Mouse (Mus musculus) forebrain, embryonic 15.5 days (tissue): ENCODE measurements at regions not wholly inside any gene's neighbourhood (a gene's known extent, or its start where the extent isn't known, plus 50 kb on each side); places are given as distances from the start of the nearest gene placed in this dataset.
"Not testable (repeated sequence)": the region's sequence is repeated elsewhere in the genome, so short reads cannot be mapped to it uniquely, and the experiment has no call there.

Experiments
- ATAC-seq: fragments of 200-750 bp; cut with Nextera tagmentation; replicated peaks from 2 replicates; pipeline ENCODE4 v1.8.0; 2017; ENCODE audit warnings: mild to moderate bottlenecking, moderate TSS enrichment, moderate library complexity
- H3K27ac ChIP-seq: fragments of 300-500 bp; sonication (generic); replicated peaks from 2 replicates; pipeline ENCODE4 v1.5.1; 2015; ENCODE audit warnings: mild to moderate bottlenecking, inconsistent platforms
- H3K27me3 ChIP-seq: fragments of 300-500 bp; sonication (generic); 2 replicates; pipeline ENCODE4 v1.6.1; 2015; ENCODE audit warnings: inconsistent platforms
- H3K36me3 ChIP-seq: fragments of 300-500 bp; sonication (generic); 2 replicates; pipeline ENCODE4 v1.6.1; 2015; ENCODE audit warnings: mild to moderate bottlenecking, inconsistent platforms
- H3K4me1 ChIP-seq: fragments of 300-500 bp; sonication (generic); 2 replicates; pipeline ENCODE4 v1.6.1; 2015; ENCODE audit warnings: inconsistent platforms
- H3K4me2 ChIP-seq: fragments of 300-500 bp; sonication (generic); replicated peaks from 2 replicates; pipeline ENCODE4 v1.6.1; 2015; ENCODE audit warnings: mild to moderate bottlenecking, inconsistent platforms
- H3K4me3 ChIP-seq: fragments of 300-500 bp; sonication (generic); 2 replicates; pipeline ENCODE4 v1.5.1; 2015; ENCODE audit warnings: mild to moderate bottlenecking, inconsistent platforms
- H3K9ac ChIP-seq: fragments of 300-500 bp; sonication (generic); replicated peaks from 2 replicates; pipeline ENCODE4 v1.6.1; 2015; ENCODE audit warnings: mild to moderate bottlenecking, inconsistent platforms
- H3K9me3 ChIP-seq: fragments of 300-500 bp; sonication (generic); 2 replicates; pipeline ENCODE4 v1.6.1; 2016; ENCODE audit warnings: inconsistent platforms
- WGBS: fragments of 180-500 bp; shearing (Covaris S2); methylation state at CpG from one replicate; pipeline ENCODE4 v1.1.7; 2015; ENCODE audit warnings: mixed read lengths; 5-methylcytosine and 5-hydroxymethylcytosine counted together

DNA sequence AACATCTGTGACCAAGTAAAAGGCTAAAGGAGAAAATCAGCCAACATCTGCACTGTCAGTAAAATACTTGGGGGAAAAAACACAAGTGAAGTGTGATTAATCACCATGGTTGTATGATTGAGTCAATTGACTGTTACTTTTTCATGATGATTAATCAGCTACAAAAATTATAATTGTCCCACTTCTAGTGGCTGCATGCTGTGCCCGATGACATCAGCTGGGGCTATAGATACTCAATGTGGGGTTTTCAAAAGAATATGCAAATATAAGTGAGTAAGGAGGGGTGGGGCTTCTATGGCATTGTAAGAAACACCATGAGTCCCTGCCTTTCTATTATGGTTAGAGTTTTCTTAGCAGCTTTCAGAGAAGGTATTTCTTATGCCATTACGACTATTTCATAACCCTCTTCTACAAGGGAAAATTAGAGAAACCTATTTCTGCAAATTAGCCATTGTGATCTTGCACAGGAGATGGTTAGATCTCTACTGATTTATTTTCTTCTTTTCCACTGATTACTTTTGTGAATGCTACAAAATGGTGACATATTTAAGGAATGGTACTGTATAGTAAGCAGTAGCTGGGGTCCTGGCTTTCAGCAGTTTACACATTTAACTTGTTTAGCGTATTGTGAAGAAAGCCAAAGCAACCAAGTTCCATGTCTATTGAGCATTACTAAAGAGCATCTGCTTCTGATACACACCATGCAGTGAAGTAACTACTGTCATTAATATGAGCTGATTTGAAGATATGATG, 660.1 kb upstream of the Pou3f2 start:
- no peaks in the 10 kb centered on the region for H3K27me3 ChIP-seq
- no peak overlapping the region for H3K4me3 ChIP-seq
- 29% methylated on average over 3 of the region's 3 CpGs for WGBS
- no peak overlapping the region for H3K4me2 ChIP-seq
- H3K4me1 ChIP-seq, result 0 out of 2 replicates have a peak, but pooled peaks cover 4% of the 10 kb centered on the region
- H3K9ac ChIP-seq, result no peak overlapping the region
- no peaks in the 10 kb centered on the region for H3K9me3 ChIP-seq
- no peaks in the 10 kb centered on the region for H3K36me3 ChIP-seq
- H3K27ac ChIP-seq, result no peak overlapping the region
- peak; percentile 51; the same call in 1 of the 2 replicates for ATAC-seq

DNA sequence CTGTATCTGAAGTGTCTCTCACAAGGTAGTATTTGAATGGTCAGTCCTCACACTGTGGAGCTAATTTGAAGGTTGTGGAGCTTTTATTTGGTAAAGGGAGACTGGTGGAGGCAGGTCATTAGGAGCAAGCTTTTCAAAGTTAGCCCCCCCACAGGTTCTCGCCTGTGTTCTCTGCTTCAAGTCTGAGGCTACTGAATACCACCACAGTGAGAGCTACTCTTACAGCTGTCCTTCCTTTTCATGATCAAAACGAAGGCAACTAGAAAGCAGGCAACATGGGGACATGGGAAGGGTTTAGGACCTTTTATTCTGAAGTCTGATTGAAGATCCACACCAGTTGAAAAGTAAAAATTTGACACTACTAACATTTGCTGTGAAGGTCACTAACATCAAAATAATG, 645.2 kb upstream of the Pou3f2 start:
- Histone ChIP-seq H3K9ac (no peak overlapping the region), H3K4me3 (no peak overlapping the region), H3K27ac (no peak overlapping the region), H3K27me3 (no peaks in the 10 kb centered on the region), H3K4me2 (no peak overlapping the region), H3K9me3 (no peaks in the 10 kb centered on the region), H3K36me3 (no peaks in the 10 kb centered on the region), H3K4me1 (no peaks in the 10 kb centered on the region)
- 16% methylated on average over 2 of the region's 2 CpGs for WGBS
- no peak for ATAC-seq

DNA sequence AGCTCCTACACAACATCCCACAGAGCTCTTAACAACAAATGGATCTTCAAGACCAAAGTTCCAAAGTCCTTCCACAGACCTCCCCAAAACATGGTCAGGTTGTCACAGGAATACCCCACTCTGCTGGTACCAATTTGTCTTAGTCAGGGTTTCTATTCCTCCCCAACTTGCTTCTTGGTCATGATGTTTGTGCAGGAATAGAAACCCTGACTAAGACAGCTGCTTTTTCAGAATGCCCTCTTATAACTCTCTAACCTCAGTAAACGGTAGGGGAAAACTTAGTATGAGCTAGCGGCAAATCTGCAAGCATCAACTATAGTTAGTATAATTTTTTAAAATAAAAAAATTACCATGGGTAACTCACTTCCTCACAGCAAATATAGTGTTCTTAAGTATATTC, 613.3 kb upstream of the Pou3f2 start:
- not testable (repeated sequence) for H3K27ac ChIP-seq, H3K9me3 ChIP-seq, H3K36me3 ChIP-seq, ATAC-seq, H3K27me3 ChIP-seq, H3K9ac ChIP-seq, H3K4me3 ChIP-seq, H3K4me1 ChIP-seq, H3K4me2 ChIP-seq
- WGBS, result 96% methylated on average over 2 of the region's 2 CpGs

- Histone ChIP-seq H3K9me3 (no peaks in the 10 kb centered on the region), H3K4me3 (no peak overlapping the region), H3K27me3 (no peaks in the 10 kb centered on the region), H3K36me3 (no peaks in the 10 kb centered on the region), H3K9ac (no peak overlapping the region), H3K4me1 (no peaks in the 10 kb centered on the region), H3K4me2 (no peak overlapping the region), H3K27ac (no peak overlapping the region)
- 94% methylated on average over 5 of the region's 5 CpGs for WGBS
- ATAC-seq, result no peak
Observed at GRCm38 (mm10) chr4:23079521-23079920, 591.4 kb upstream of the Pou3f2 start.

DNA sequence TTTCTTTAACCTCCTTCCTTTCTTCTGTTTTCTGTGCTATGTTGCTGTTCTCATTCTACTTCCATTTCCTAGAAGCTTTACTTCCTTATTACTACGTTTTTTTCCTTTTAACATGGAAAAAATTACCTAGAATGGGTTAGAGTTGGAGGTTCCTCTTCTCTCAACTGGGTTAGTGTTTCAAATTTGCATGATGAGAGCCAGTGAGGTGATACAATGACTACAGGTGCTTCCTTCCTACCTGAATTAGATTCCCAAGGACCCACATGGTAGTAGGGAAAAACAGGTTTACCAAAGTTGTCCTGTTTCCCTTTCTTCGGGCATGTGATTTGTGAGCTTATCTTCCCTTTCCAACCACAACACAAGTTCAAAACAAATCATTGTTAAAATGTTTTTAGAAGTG, 589.4 kb upstream of the Pou3f2 start:
- ATAC-seq, result no peak
- Histone ChIP-seq H3K4me2 (no peak overlapping the region), H3K27ac (no peak overlapping the region), H3K27me3 (no peaks in the 10 kb centered on the region), H3K4me1 (no peaks in the 10 kb centered on the region), H3K9ac (no peak overlapping the region), H3K4me3 (no peak overlapping the region), H3K36me3 (no peaks in the 10 kb centered on the region), H3K9me3 (no peaks in the 10 kb centered on the region)
- WGBS, result 84% methylated on average over 2 of the region's 2 CpGs

GRCm38 (mm10) chr4:23050701-23051317, 562.6 kb upstream of the Pou3f2 start:
- Histone ChIP-seq H3K36me3 (no peaks in the 10 kb centered on the region), H3K4me2 (no peak overlapping the region), H3K4me1 (no peaks in the 10 kb centered on the region; the same call in 1 of the 2 replicates), H3K27me3 (no peaks in the 10 kb centered on the region), H3K27ac (no peak overlapping the region), H3K4me3 (no peak overlapping the region), H3K9me3 (no peaks in the 10 kb centered on the region), H3K9ac (no peak overlapping the region)
- ATAC-seq, result peak; percentile 43; the same call in 1 of the 2 replicates
- 56% methylated on average over 9 of the region's 9 CpGs for WGBS

DNA sequence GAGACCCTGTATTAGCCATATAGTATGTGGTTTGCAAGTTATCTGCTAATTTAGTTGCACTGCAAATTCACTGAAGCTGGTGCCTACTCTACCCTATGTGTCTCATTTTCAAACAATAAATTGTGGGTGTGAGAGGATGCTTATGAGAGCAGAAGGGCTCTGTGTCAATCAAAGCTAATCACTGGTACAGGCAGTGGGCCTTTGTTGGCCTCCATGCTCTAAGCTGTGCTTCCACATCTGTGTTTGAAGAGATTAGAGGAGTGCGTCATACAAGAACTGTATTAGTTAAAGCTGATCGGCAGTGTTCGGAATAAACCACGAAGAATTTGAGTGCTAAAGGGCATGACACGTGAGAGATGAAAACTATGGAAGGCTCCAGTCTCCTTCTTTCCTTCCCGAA, 549.6 kb upstream of the Pou3f2 start:
- H3K9me3 ChIP-seq, result no peaks in the 10 kb centered on the region
- H3K36me3 ChIP-seq, result no peaks in the 10 kb centered on the region
- H3K4me3 ChIP-seq, result no peak overlapping the region
- no peak overlapping the region for H3K27ac ChIP-seq
- WGBS, result 70% methylated on average over 6 of the region's 6 CpGs
- H3K9ac ChIP-seq, result no peak overlapping the region
- no peaks in the 10 kb centered on the region for H3K4me1 ChIP-seq
- no peak overlapping the region for H3K4me2 ChIP-seq
- peak; percentile 63; the same call in 1 of the 2 replicates for ATAC-seq
- no peaks in the 10 kb centered on the region for H3K27me3 ChIP-seq

DNA sequence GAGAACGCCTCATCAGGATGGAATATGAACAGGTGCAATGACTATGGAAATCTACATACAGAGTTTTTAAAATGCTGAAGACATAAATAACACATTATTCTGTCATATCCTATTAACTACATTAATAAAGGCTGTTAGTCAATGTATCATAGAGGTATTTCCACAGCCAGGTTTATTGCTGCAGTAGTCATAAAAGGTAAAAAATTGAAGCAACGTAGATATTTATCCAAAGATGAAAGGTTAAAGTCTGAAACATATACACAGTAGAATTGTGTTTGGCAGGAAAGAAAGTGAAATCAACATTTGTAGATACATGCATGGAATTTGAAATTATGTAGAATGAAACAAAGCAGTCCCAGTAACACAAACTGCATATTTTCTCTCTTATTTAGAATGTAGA, 543.1 kb upstream of the Pou3f2 start:
- Histone ChIP-seq H3K4me1 (no peaks in the 10 kb centered on the region), H3K9me3 (no peaks in the 10 kb centered on the region), H3K27me3 (no peaks in the 10 kb centered on the region), H3K9ac (no peak overlapping the region), H3K4me3 (no peak overlapping the region), H3K36me3 (no peaks in the 10 kb centered on the region), H3K4me2 (no peak overlapping the region), H3K27ac (no peak overlapping the region)
- WGBS, result 91% methylated on average over 2 of the region's 2 CpGs
- no peak for ATAC-seq

DNA sequence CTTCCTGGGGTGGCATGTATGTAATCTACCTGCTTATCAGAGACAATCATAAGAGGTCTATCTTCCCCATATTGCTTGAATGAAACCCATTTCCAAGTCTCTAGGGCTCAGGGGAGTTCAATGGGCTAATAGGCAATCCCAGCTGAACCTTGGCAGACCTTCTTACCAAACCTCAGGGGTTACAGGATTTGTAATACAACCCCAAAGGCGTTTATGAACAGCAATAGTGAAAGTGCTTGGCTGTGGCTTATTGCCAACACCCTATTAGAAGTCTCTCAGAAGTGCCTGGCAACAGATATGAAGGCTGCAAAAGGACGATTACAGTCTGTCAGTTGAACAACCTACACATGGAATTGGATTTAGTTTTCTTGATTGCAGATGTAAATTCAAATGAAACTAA, 534.0 kb upstream of the Pou3f2 start:
- Histone ChIP-seq H3K27me3 (no peaks in the 10 kb centered on the region), H3K36me3 (no peaks in the 10 kb centered on the region), H3K27ac (no peak overlapping the region), H3K4me1 (no peaks in the 10 kb centered on the region), H3K4me2 (no peak overlapping the region), H3K4me3 (no peak overlapping the region), H3K9ac (no peak overlapping the region), H3K9me3 (no peaks in the 10 kb centered on the region)
- ATAC-seq, result no peak
- WGBS, result 31% methylated on average over 2 of the region's 2 CpGs

DNA sequence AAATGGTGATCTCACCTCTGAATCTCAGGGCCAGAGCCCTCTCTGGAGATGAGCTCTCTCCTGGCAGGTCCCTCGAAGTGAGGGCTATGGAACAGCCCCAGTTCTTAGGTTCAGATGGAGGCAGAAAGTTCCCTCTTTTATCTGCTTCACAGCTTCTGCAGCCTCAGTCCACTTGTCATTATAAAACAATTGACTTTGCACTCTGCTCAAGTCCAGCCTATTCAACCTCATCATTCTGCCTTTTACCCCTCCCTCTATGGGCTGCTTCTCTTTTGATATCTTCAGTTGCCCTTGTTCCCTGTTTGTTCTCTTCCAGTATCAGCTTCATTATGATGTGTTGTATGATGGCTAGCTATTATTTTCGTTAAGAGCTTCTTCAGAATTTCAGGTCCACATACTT, 522.2 kb upstream of the Pou3f2 start:
- no peak overlapping the region for H3K27ac ChIP-seq
- H3K4me1 ChIP-seq, result no peaks in the 10 kb centered on the region
- H3K9me3 ChIP-seq, result no peaks in the 10 kb centered on the region
- H3K4me3 ChIP-seq, result no peak overlapping the region
- no peak overlapping the region for H3K9ac ChIP-seq
- no peak for ATAC-seq
- WGBS, result 85% methylated on average over 2 of the region's 2 CpGs
- no peaks in the 10 kb centered on the region for H3K27me3 ChIP-seq
- H3K36me3 ChIP-seq, result no peaks in the 10 kb centered on the region
- no peak overlapping the region for H3K4me2 ChIP-seq

- 83% methylated on average over 3 of the region's 3 CpGs for WGBS
- H3K9me3 ChIP-seq, H3K27ac ChIP-seq, ATAC-seq, H3K4me1 ChIP-seq, H3K4me3 ChIP-seq, H3K36me3 ChIP-seq, H3K9ac ChIP-seq, H3K4me2 ChIP-seq, H3K27me3 ChIP-seq: not testable (repeated sequence)
Observed at GRCm38 (mm10) chr4:23009196-23009595, 521.0 kb upstream of the Pou3f2 start.

DNA sequence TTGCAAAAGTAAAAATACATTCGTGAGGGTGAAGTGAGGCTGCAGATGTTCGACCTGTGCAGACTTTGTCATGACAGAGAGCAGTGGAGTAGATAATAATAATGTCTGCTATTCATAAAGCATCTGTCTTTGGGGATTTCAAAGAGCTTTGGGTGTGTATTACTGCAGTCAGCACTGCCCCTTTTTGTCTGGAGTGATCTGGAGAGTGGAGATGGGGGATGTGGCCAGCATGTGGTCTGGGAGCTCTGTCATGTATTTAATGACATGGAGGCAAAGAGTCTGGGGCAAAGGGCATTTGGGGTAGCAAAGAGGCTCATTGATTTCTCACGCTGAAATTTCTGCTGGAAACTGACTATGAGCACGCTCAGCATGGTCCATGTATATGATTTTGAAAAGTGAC, 510.8 kb upstream of the Pou3f2 start:
- no peak overlapping the region for H3K9ac ChIP-seq
- 28% methylated on average over 4 of the region's 4 CpGs for WGBS
- H3K4me3 ChIP-seq, result no peak overlapping the region
- H3K27ac ChIP-seq, result no peak overlapping the region
- peaks cover 12% of the 10 kb centered on the region for H3K4me1 ChIP-seq
- no peaks in the 10 kb centered on the region for H3K36me3 ChIP-seq
- no peak overlapping the region for H3K4me2 ChIP-seq
- no peak for ATAC-seq
- H3K27me3 ChIP-seq, result no peaks in the 10 kb centered on the region
- no peaks in the 10 kb centered on the region for H3K9me3 ChIP-seq
